Mouse (Mus musculus) spleen, postnatal 0 days (tissue): Measurements from ENCODE around the gene Ccdc169. TPM values are rescaled to one million over a fixed set of nuclear protein-coding genes. Genes with fewer than 3 reads are reported as not detected.

Experiments
- polyA plus RNA-seq: library from polyadenylated mRNA; unstranded; fragments of >200 nt; fragmentation: Nextera tagmentation; extraction: Ambion mirVana; gene quantifications from 2 replicates; pipeline ENCODE4 v1.2.1, GENCODE M21; 2015

Gene Ccdc169
- polyA plus RNA-seq, result not detected in 2 replicates

DNA sequence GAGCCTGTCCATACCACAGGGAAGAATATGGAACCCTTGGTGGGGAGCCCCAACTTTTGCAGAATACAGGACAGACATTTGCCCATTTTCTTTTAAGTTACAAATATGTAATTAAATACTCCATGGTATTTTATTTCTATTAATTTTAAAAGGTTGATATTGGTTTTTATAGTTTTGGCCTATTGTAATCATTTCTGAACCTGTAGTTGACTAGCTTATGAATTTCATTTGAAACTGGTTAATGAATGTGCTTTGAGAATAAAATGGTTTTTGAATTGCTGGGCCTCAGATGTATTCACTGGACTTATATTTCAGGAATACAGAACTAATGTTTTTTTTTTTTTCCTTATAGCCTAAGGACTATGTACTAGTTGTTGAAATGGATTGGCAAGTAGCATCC, at the start of gene Ccdc169:
Gene Ccdc169 (plus strand): TSS at position 301 of the 400 bp plus-strand sequence.

DNA sequence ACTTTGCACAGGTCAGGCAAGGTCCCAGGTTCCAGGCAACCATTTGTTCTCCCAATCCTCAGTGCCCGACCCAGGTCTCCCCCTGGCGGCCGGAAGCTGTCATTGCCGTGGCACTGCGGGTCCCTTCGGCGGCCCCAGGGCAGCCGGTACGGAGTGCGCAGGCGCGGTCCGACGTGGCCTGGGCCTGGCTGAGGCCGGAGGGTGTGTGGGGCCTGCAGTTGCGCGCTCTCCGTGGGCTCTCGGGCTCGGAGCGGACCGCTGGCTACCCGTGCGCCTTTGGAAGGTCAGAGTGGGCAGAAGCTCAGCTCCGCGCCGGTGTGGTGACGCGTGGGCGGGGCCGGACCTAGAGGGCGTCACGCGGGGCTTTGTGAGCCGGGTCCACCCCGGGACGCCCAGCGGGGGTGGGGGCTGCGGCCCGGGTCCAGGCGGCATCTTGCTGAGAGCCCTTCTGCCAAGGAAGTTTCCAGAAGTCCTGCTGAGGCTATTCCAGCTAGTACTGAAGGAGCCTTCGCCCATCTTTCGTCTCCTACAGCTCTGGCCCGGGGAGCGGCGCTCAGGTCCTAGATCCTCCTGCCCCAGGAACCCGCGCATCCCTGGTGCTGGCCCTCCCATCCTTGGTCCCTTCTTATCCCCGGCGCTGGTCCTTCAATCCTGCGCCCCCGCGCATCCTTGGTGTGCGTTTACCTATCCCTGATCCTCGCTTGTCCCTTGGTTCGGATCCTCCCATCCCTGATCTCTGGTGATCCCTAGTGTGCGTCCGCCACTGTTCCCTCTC, 25.0 kb upstream of the Ccdc169 start, which contains the start of gene Spg20:
Gene Spg20 (plus strand): TSS at position 174 of the 775 bp plus-strand sequence.

GRCm38 (mm10) chr3:55181766-55182165, 44.6 kb downstream of the Ccdc169 start, which contains the start of gene Sohlh2:
Gene Sohlh2, plus strand, starts transcription at chr3:55182028.

Other genes starting within 250 kb of the Ccdc169 start
- gene Sertm1, start 221.5 kb upstream of the Ccdc169 start, polyA plus RNA-seq, result not detected in 2 replicates
- 0.46 and 0.61 TPM in 2 replicates for gene Ccna1, start 81.8 kb upstream of the Ccdc169 start, polyA plus RNA-seq
- 9.6 and 11.4 TPM in 2 replicates for gene Spg20, start 25.2 kb upstream of the Ccdc169 start, polyA plus RNA-seq
- gene Sohlh2, start 44.7 kb downstream of the Ccdc169 start, polyA plus RNA-seq, result not detected in 2 replicates
- 3.6 and 4.4 TPM in 2 replicates for gene Dclk1, start 105.0 kb downstream of the Ccdc169 start, polyA plus RNA-seq